Mouse (Mus musculus) neural tube, embryonic 13.5 days (tissue): Measurements from ENCODE around the gene Nos1ap. TPM values are rescaled to one million over a fixed set of nuclear protein-coding genes. Genes with fewer than 3 reads are reported as not detected.

Experiments
- ATAC-seq: fragments of 200-750 bp; cut with Nextera tagmentation; 2 replicates; pipeline ENCODE4 v1.8.0; 2017; ENCODE audit warnings: low read depth, mild to moderate bottlenecking, moderate TSS enrichment, moderate library complexity
- H3K27ac ChIP-seq: fragments of 300-500 bp; sonication (generic); replicated peaks from 2 replicates; pipeline ENCODE4 v1.5.1; 2015; ENCODE audit warnings: moderate library complexity, mild to moderate bottlenecking, inconsistent platforms
- H3K27me3 ChIP-seq: fragments of 300-500 bp; sonication (generic); 2 replicates; pipeline ENCODE4 v1.6.1; 2015; ENCODE audit warnings: mild to moderate bottlenecking, inconsistent platforms
- H3K36me3 ChIP-seq: fragments of 300-500 bp; sonication (generic); 2 replicates; pipeline ENCODE4 v1.6.1; 2015; ENCODE audit warnings: mild to moderate bottlenecking, inconsistent platforms
- H3K4me1 ChIP-seq: fragments of 300-500 bp; sonication (generic); replicated peaks from 2 replicates; pipeline ENCODE4 v1.6.1; 2015; ENCODE audit warnings: inconsistent platforms
- H3K4me2 ChIP-seq: fragments of 300-500 bp; sonication (generic); 2 replicates; pipeline ENCODE4 v1.6.1; 2015; ENCODE audit warnings: inconsistent platforms, mild to moderate bottlenecking, moderate library complexity
- H3K4me3 ChIP-seq: fragments of 300-500 bp; sonication (generic); 2 replicates; pipeline ENCODE4 v1.5.1; 2015; ENCODE audit warnings: mild to moderate bottlenecking, inconsistent platforms
- H3K9ac ChIP-seq: fragments of 300-500 bp; sonication (generic); 2 replicates; pipeline ENCODE4 v1.6.1; 2015; ENCODE audit warnings: moderate library complexity, mild to moderate bottlenecking, inconsistent platforms
- H3K9me3 ChIP-seq: fragments of 300-500 bp; sonication (generic); 2 replicates; pipeline ENCODE4 v1.6.1; 2016; ENCODE audit warnings: inconsistent platforms
- WGBS: fragments of 180-500 bp; shearing (Covaris S2); methylation state at CpG from one replicate; pipeline ENCODE4 v1.1.7; 2015; 5-methylcytosine and 5-hydroxymethylcytosine counted together
- polyA plus RNA-seq: library from polyadenylated mRNA; unstranded; fragments of >200 nt; fragmentation: Nextera tagmentation; extraction: Ambion mirVana; gene quantifications from 2 replicates; pipeline ENCODE4 v1.2.1, GENCODE M21; 2015

Nos1ap gene
- polyA plus RNA-seq, 1 experiment from 2014 or later, result 17.6 TPM

DNA sequence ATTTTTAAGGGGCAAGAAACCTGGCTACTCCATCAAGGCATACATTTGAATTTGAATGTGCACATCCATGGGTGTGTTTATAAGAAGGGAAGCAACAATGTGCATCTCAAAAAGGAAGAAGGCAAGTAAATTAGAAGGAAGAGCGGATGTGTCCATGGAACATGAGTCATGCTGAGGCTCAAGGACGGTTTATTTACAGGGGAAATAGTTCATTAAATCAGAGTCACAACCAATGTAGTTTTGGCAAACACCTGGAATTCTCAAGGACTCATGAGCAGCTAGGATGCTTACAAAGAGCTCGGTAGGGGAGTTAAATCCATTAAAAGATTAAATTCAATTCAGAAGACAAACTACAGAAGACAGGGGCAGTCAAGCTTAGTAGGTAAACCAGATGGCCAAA is 169.7 kb downstream of the Nos1ap start:
- Histone ChIP-seq H3K36me3 (no peaks in the 10 kb centered on the region), H3K9me3 (no peaks in the 10 kb centered on the region), H3K27me3 (no peaks in the 10 kb centered on the region; the same call in 1 of the 2 replicates), H3K4me1 (peaks cover 30% of the 10 kb centered on the region), H3K4me2 (no peak overlapping the region), H3K4me3 (no peak overlapping the region), H3K27ac (no peak overlapping the region), H3K9ac (no peak overlapping the region)
- ATAC-seq, result no peak
- 93% methylated on average over 3 of the region's 3 CpGs for WGBS

DNA sequence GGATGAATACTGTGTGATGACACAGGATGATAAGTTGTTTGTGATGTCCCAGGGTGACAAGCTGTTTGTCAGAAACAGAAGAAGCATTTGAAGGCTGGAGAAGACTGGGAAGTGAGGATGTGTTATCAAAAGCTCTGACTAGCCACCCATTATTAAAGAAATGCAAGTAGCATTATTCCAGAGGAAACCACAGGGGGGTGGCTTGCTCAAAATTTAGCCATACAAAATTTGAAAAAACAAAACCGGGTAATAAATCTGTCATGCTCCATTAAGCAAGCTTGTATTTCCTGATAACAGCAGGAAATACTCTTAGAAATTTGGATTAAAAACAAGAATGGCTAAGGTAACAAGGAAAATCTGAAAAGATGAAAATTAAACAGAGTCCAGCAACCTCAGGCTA is 171.5 kb downstream of the Nos1ap start:
- no peak overlapping the region for H3K27ac ChIP-seq
- no peaks in the 10 kb centered on the region; the same call in 1 of the 2 replicates for H3K27me3 ChIP-seq
- H3K9ac ChIP-seq, result no peak overlapping the region
- H3K36me3 ChIP-seq, result no peaks in the 10 kb centered on the region
- no peak overlapping the region for H3K4me3 ChIP-seq
- H3K9me3 ChIP-seq, result no peaks in the 10 kb centered on the region
- no peak for ATAC-seq
- 61% methylated on average over 1 of the region's 1 CpGs for WGBS
- H3K4me2 ChIP-seq, result no peak overlapping the region
- peaks cover 16% of the 10 kb centered on the region for H3K4me1 ChIP-seq

DNA sequence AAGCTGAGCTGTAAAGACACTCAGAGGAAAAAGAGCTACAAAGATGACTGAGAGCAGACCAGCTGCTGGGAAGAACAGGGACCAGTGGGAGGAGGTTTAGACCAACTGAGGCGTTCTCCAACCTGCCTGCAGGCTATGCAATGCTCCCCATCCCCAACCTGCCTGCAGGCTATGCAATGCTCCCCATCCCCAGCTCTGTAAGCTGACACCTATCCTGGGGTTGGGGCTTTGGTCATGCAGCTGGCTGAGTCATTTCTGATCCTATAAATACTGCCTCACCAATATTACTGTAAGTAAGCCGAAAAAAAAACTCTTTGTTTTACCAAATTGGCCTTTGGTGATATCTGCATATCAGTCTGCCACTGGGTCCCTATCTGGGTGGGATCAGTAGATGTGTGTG is 172.7 kb downstream of the Nos1ap start:
- Histone ChIP-seq H3K4me3 (no peak overlapping the region), H3K4me2 (no peak overlapping the region), H3K27me3 (no peaks in the 10 kb centered on the region), H3K27ac (no peak overlapping the region), H3K4me1 (peaks cover 16% of the 10 kb centered on the region), H3K9ac (no peak overlapping the region), H3K9me3 (no peaks in the 10 kb centered on the region), H3K36me3 (no peaks in the 10 kb centered on the region)
- 59% methylated on average over 2 of the region's 2 CpGs for WGBS
- no peak for ATAC-seq

DNA sequence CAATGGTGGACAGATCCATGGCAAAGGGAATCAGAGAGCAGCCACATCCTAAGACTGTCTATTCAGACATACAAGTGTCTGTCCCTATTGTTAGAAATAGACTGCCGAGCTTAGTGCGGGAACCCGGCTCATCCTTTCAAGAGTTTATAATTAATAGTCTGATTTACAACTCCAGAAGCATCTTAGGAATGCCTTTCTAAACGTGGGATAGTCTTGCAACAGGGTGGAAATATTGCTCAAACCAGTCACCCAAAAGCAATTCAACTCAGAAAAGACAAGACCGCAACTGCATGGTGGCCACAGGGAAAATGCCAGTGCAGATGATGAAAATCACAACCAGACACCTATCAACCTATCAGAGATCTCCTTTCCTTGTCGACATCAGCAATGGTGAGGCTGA is 173.5 kb downstream of the Nos1ap start:
- no peak overlapping the region for H3K9ac ChIP-seq
- H3K4me1 ChIP-seq, result peaks cover 16% of the 10 kb centered on the region
- no peak overlapping the region for H3K27ac ChIP-seq
- H3K27me3 ChIP-seq, result no peaks in the 10 kb centered on the region
- no peaks in the 10 kb centered on the region for H3K9me3 ChIP-seq
- ATAC-seq, result no peak
- WGBS, result 17% methylated on average over 6 of the region's 6 CpGs
- no peak overlapping the region for H3K4me2 ChIP-seq
- H3K36me3 ChIP-seq, result no peaks in the 10 kb centered on the region
- H3K4me3 ChIP-seq, result no peak overlapping the region

DNA sequence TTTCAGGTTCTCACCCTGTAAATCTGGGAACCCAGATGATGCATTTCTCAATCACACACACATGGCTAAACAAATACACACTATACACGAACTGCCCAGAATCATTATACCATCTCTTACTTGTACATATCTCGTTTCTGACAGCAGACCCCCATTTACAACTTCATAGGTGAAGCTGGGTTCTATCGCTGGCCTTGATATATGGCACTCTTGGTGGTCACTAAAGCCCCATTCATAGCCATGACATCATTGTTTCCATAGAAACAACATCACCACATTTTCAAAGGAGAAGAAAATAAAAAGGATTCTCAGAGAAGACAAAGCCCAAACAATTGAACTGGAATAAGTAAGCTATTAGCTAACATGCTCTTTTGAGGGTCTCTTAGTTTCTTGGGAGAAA is 174.3 kb downstream of the Nos1ap start:
- Histone ChIP-seq H3K27ac (no peak overlapping the region), H3K4me2 (no peak overlapping the region), H3K27me3 (no peaks in the 10 kb centered on the region), H3K4me1 (peaks cover 16% of the 10 kb centered on the region), H3K4me3 (no peak overlapping the region), H3K9me3 (no peaks in the 10 kb centered on the region), H3K9ac (no peak overlapping the region), H3K36me3 (no peaks in the 10 kb centered on the region)
- 14% methylated on average over 3 of the region's 3 CpGs for WGBS
- ATAC-seq, result 0 out of 2 replicates have a peak, but pooled peaks have one; percentile 32

DNA sequence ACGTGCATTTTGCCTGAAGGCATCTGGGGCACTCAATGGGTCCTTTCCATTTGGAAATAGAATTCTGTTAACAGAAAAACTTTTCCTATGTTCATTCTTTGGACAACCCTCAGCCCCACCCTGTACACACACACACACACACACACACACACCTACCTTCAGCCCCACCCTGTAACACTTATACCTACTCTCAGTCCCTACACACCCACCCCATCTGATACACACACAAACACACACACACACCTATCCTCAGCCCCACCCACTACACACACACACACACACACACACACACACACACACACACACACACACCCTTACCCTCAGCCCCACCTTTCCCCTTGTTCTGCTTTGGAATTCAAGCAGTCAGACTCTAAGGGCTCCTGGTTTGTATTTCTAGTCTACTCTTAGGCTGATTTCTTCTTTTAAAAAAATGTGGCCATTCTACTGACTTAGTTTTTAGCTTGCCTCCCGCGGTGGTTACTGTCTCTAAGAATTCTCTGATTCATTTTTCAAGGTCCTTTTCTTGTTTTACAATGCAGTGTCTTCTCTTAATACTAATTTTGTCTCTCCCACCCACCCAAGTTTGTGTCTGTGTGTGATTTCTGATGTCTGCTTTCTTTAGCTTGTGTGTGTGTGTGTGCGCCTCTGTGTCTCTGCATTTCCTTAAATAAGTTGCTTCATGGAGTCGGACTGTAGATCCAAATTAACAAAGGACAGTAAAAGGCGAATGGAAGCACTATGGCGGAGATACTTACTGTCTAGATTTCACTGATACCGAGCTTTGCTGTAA is 179.1 kb downstream of the Nos1ap start:
- H3K4me2 ChIP-seq, result no peak overlapping the region
- no peak for ATAC-seq
- H3K27ac ChIP-seq, result no peak overlapping the region
- H3K4me3 ChIP-seq, result no peak overlapping the region
- no peak overlapping the region for H3K9ac ChIP-seq
- H3K27me3 ChIP-seq, result no peaks in the 10 kb centered on the region
- H3K36me3 ChIP-seq, result no peaks in the 10 kb centered on the region
- 88% methylated on average over 8 of the region's 8 CpGs for WGBS
- no peaks in the 10 kb centered on the region for H3K9me3 ChIP-seq
- H3K4me1 ChIP-seq, result peaks cover 20% of the 10 kb centered on the region

DNA sequence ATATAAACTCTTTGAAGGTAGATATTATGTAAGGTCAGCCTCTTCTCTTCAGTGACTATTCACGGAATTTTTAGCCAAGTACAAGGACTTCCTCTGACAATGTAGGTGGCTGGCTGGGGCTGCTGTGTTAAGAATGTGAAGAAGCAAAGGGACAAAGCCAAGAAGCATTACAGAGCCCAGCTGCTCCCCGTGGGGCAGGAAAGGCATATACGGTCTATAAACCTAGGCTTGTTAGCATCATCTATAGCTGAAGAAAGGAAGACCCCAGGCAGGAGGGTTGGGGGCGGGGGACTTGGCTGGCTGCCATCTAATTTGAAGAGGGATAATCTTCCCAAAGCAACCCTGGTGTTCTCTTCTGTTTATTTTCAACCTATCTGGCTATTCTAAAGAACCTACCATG is 180.6 kb downstream of the Nos1ap start:
- peak overlapping the region; percentile 30; the same call in 1 of the 2 replicates for H3K27ac ChIP-seq
- ATAC-seq, result 0 out of 2 replicates have a peak, but pooled peaks have one; percentile 51

DNA sequence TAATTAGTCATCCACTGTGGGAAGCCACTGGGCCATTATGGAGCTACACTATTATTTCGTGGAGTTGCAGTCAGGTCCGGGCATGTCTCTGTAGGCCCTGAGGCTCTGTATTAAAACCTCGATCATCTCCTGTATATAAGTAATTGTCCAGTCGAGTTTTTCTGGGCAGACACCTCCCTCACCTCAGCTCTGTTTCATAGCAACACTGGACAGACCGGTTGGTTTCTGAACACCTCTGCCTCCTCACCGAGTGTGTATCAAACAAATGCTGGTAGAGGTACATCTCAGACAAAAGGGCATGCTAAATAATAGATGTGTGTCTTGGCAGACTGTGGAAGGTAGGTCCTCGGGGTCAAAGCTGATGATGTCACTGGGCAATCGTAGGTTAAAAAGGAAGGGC is 182.7 kb downstream of the Nos1ap start:
- H3K4me2 ChIP-seq, result no peak overlapping the region
- no peaks in the 10 kb centered on the region for H3K27me3 ChIP-seq
- no peak overlapping the region for H3K9ac ChIP-seq
- WGBS, result 67% methylated on average over 8 of the region's 8 CpGs
- no peak for ATAC-seq
- H3K36me3 ChIP-seq, result no peaks in the 10 kb centered on the region
- peaks cover 23% of the 10 kb centered on the region for H3K4me1 ChIP-seq
- no peaks in the 10 kb centered on the region for H3K9me3 ChIP-seq
- no peak overlapping the region for H3K4me3 ChIP-seq
- no peak overlapping the region for H3K27ac ChIP-seq

More for the DNA sequence above, 180.6 kb downstream of the Nos1ap start:
- no peak overlapping the region for H3K4me2 ChIP-seq
- no peaks in the 10 kb centered on the region for H3K36me3 ChIP-seq
- H3K9me3 ChIP-seq, result no peaks in the 10 kb centered on the region
- 18% methylated on average over 4 of the region's 4 CpGs for WGBS
- H3K4me3 ChIP-seq, result no peak overlapping the region
- H3K4me1 ChIP-seq, result peaks cover 15% of the 10 kb centered on the region
- no peak overlapping the region for H3K9ac ChIP-seq
- no peaks in the 10 kb centered on the region for H3K27me3 ChIP-seq

DNA sequence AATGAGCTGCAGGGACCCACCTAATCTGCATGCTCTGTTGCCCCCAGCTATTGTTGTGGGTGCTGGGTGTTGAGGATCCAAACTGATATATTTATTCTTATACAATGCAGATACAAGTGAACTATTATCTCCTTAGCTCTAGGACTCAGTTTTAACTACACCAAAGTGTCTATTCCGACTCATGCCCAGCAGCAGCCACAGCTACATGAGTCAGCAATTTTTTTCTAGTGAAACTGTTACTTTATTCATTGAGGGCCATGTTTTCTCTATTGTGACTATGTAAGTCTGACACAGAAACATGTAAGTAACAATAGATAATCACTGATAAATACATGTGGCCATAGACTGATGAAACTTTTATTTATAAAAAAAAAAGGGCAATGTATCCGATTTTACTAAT is 184.5 kb downstream of the Nos1ap start:
- peaks cover 28% of the 10 kb centered on the region for H3K4me1 ChIP-seq
- H3K9me3 ChIP-seq, result no peaks in the 10 kb centered on the region
- ATAC-seq, result no peak
- H3K9ac ChIP-seq, result no peak overlapping the region
- H3K27ac ChIP-seq, result no peak overlapping the region
- no peaks in the 10 kb centered on the region for H3K36me3 ChIP-seq
- H3K27me3 ChIP-seq, result no peaks in the 10 kb centered on the region
- no peak overlapping the region for H3K4me2 ChIP-seq
- 87% methylated on average over 2 of the region's 2 CpGs for WGBS
- no peak overlapping the region for H3K4me3 ChIP-seq

DNA sequence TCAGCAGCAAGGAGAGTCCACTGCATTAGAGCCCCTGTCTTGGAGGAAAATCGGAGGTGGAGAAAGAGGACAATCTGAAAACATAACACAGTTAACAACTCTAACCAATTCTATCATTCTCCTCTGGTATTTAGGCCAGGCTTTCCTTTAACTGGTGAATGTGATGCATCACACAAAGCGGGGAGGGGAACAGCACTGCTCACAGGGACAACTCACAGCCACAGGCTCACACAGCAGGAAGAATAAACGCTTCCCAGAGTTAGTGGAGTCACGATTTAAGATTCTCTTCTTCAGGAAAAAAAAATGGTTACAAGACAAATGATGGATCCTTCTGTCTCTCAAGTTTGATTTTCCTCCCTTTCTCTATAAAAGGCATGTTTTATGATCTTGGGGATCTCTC is 187.0 kb downstream of the Nos1ap start:
- Histone ChIP-seq H3K9ac (no peak overlapping the region), H3K9me3 (no peaks in the 10 kb centered on the region), H3K36me3 (no peaks in the 10 kb centered on the region), H3K4me1 (peaks cover 13% of the 10 kb centered on the region), H3K27me3 (no peaks in the 10 kb centered on the region), H3K27ac (no peak overlapping the region), H3K4me2 (no peak overlapping the region), H3K4me3 (no peak overlapping the region)
- ATAC-seq, result no peak
- WGBS, result 69% methylated on average over 4 of the region's 4 CpGs

DNA sequence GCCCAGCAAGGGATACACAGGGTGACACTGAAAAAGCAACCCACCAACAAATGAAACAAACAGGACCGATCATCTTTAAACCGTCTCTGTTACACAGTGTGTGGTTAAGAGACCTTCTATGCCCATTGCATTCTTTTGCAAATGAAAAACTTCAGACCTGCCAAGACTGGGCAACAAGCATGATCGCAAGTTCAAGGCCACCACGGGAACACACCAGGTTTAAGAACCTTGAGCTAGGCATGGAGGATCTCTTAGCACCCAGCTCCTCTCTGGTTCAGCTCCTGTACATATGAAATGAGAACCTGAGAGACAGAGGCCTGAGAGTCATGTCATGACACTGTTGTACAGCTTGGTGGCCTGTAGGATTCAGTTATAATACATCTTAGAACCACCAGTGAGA is 190.8 kb downstream of the Nos1ap start:
- Histone ChIP-seq H3K4me2 (no peak overlapping the region), H3K9me3 (no peaks in the 10 kb centered on the region), H3K27me3 (no peaks in the 10 kb centered on the region), H3K27ac (no peak overlapping the region), H3K36me3 (no peaks in the 10 kb centered on the region), H3K4me1 (peaks cover 13% of the 10 kb centered on the region), H3K4me3 (no peak overlapping the region), H3K9ac (no peak overlapping the region)
- 97% methylated on average over 4 of the region's 4 CpGs for WGBS
- ATAC-seq, result no peak

DNA sequence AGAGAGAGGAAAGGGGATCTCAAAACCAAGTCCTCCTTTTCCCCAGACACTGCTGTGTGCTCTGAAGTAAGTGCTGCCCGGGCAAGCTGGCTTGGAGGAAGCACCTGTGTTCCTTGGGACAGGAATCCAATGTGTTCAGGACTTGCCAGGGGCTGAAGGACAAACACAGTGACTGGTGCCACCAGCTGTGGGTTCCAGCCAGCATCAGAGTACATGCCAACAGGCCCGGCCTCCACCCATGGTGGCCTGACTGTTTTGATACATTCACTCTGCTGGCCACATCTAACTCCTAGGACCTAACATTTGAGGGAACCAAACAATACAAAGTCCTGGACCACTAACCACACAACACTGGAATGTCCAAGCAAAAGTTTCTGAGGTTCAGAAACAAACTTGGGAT is 194.6 kb downstream of the Nos1ap start:
- Histone ChIP-seq H3K4me2 (no peak overlapping the region), H3K27ac (no peak overlapping the region), H3K4me1 (no peaks in the 10 kb centered on the region), H3K4me3 (no peak overlapping the region), H3K36me3 (no peaks in the 10 kb centered on the region), H3K9ac (no peak overlapping the region), H3K27me3 (no peaks in the 10 kb centered on the region), H3K9me3 (no peaks in the 10 kb centered on the region)
- 92% methylated on average over 2 of the region's 2 CpGs for WGBS
- no peak for ATAC-seq

DNA sequence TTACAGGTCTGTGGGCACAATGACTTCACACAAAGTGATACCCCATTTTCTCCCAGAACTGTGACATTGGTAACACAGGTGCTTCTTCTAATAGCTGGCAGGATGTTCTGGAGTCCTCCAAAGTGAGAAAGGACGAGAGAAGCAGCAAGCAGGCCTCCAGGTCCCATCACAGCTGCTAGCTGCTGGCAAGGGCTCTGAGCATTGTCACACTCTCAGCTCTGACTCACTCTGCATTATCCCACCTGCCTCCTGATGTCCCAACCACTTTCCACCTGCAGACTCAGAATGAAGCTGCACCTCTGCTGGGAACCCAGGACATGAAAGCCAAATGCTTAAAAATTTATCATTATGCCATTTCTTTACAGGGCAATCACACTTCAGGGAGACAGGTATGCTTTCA is 195.0 kb downstream of the Nos1ap start:
- no peaks in the 10 kb centered on the region for H3K4me1 ChIP-seq
- H3K4me3 ChIP-seq, result no peak overlapping the region
- ATAC-seq, result no peak
- 60% methylated on average over 1 of the region's 1 CpGs for WGBS
- H3K9ac ChIP-seq, result no peak overlapping the region
- H3K36me3 ChIP-seq, result no peaks in the 10 kb centered on the region
- H3K9me3 ChIP-seq, result no peaks in the 10 kb centered on the region
- no peak overlapping the region for H3K27ac ChIP-seq
- no peak overlapping the region for H3K4me2 ChIP-seq
- H3K27me3 ChIP-seq, result no peaks in the 10 kb centered on the region
